Mouse (Mus musculus): ENCODE results near the gene Rrn3. TPM values are rescaled to one million over a fixed set of nuclear protein-coding genes. Genes with fewer than 3 reads are reported as not detected.
A peak's percentile ranks its signal among the peaks of the same experiment; 100 is the strongest.

The Rrn3 gene
- total and polyA plus RNA-seq, 3 experiments: 83.5 to 136 (median 93.8) TPM

GRCm38 (mm10) chr16:13830444-13830843, 49.9 kb downstream of the Rrn3 start:
- no peaks in the 10 kb centered on the region for H3K79me2 ChIP-seq (replicated peaks; ENCODE audit: control insufficient read depth, extremely low read depth, insufficient read depth, poor library complexity, severe bottlenecking)
- peaks cover 63 to 93% of the 10 kb centered on the region in 2 experiments for H3K36me3 ChIP-seq (replicated peaks in 1 of 2; ENCODE audit: control insufficient read depth in 1 of 2, insufficient read depth in 1 of 2, low read length in 1 of 2)
- dilution Hi-C loops (cut with MboI; ENCODE audit: extremely low pct_ligation_motif_present, extremely low pct_unique_long_range_greater_than_20kb, low sequenced_read_pairs): no loop called here
- H3K9ac ChIP-seq (ENCODE audit: insufficient read depth, low read depth): no peak overlapping the region
- no peak overlapping the region for H3K4me2 ChIP-seq (ENCODE audit: insufficient read depth, low read depth, poor library complexity, severe bottlenecking)
- no peak overlapping the region for H3K27ac ChIP-seq (ENCODE audit: insufficient read depth, low read depth)
- TF ChIP-seq JUN (IDR thresholded peaks at IDR 0.05; ENCODE audit: insufficient read depth, low read depth, low read length): no peak
- TF ChIP-seq POLR2AphosphoS2 (IDR thresholded peaks at IDR 0.05; ENCODE audit: low read depth, low read length): 0 out of 2 replicates have a peak, but pooled peaks have one; percentile 6
- no peak for TF ChIP-seq MAFK (IDR thresholded peaks at IDR 0.05; ENCODE audit: insufficient replicate concordance, low read length)
- 0 out of 2 replicates have a peak, but pooled peaks have one; percentile 20 for TF ChIP-seq POLR2A (IDR thresholded peaks at IDR 0.05; ENCODE audit: low read depth, low read length)
- TF ChIP-seq SMC3 (IDR thresholded peaks at IDR 0.05; ENCODE audit: low read depth, low read length): peak; percentile 19; the same call in 1 of the 2 replicates
- TF ChIP-seq CTCF (conservative IDR thresholded peaks at IDR 0.05 in 1 of 2, IDR thresholded peaks at IDR 0.05 in 1 of 2; ENCODE audit: low read depth in 2 of 2, low read length in 2 of 2): peak in 1 of 2 experiments; percentile 41; a peak in 2 of 4 replicates
- DNase-seq (ENCODE audit: extremely low read depth): no peak
- peaks cover 0 to 9% of the 10 kb centered on the region in 2 experiments; a peak in 2 of 4 replicates for H3K4me1 ChIP-seq (ENCODE audit: control insufficient read depth in 1 of 2, insufficient read depth in 2 of 2)
- H3K9me3 ChIP-seq (replicated peaks; ENCODE audit: low read length): no peaks in the 10 kb centered on the region
- no peaks in the 10 kb centered on the region for H3K27me3 ChIP-seq (replicated peaks)
- H3K4me3 ChIP-seq (replicated peaks in 1 of 3; ENCODE audit: low read depth in 2 of 3, low read length in 2 of 3, poor library complexity in 1 of 3): no peak overlapping the region
- in situ Hi-C loops (cut with MboI; ENCODE audit: low pct_ligation_motif_present, low pct_unique_long_range_greater_than_20kb, low sequenced_read_pairs): no loop called here

GRCm38 (mm10) chr16:13831606-13832005, 51.1 kb downstream of the Rrn3 start:
- Histone ChIP-seq H3K4me3 (replicated peaks in 1 of 3; ENCODE audit: low read depth in 2 of 3, low read length in 2 of 3, poor library complexity in 1 of 3) (no peak overlapping the region), H3K4me2 (ENCODE audit: insufficient read depth, low read depth, poor library complexity, severe bottlenecking) (no peak overlapping the region), H3K9me3 (replicated peaks; ENCODE audit: low read length) (no peaks in the 10 kb centered on the region), H3K27ac (ENCODE audit: insufficient read depth, low read depth) (no peak overlapping the region), H3K36me3 (replicated peaks in 1 of 2; ENCODE audit: control insufficient read depth in 1 of 2, insufficient read depth in 1 of 2, low read length in 1 of 2) (peaks cover 70 to 93% of the 10 kb centered on the region in 2 experiments), H3K9ac (ENCODE audit: insufficient read depth, low read depth) (no peak overlapping the region), H3K79me2 (replicated peaks; ENCODE audit: control insufficient read depth, extremely low read depth, insufficient read depth, poor library complexity, severe bottlenecking) (no peaks in the 10 kb centered on the region), H3K4me1 (ENCODE audit: control insufficient read depth in 1 of 2, insufficient read depth in 2 of 2) (peaks cover 0 to 9% of the 10 kb centered on the region in 2 experiments; a peak in 1 of 4 replicates), H3K27me3 (replicated peaks) (no peaks in the 10 kb centered on the region)
- in situ Hi-C loops (cut with MboI; ENCODE audit: low pct_ligation_motif_present, low pct_unique_long_range_greater_than_20kb, low sequenced_read_pairs) (no loop called here), dilution Hi-C loops (cut with MboI; ENCODE audit: extremely low pct_ligation_motif_present, extremely low pct_unique_long_range_greater_than_20kb, low sequenced_read_pairs) (no loop called here)
- DNase-seq (ENCODE audit: extremely low read depth): no peak
- TF ChIP-seq SMC3 (IDR thresholded peaks at IDR 0.05; ENCODE audit: low read depth, low read length): no peak
- no peak for TF ChIP-seq IRF4 (IDR thresholded peaks at IDR 0.05; ENCODE audit: low read depth, low read length)
- 0 out of 2 replicates have a peak, but pooled peaks have one; percentile 35 for TF ChIP-seq ZMIZ1 (IDR thresholded peaks at IDR 0.05; ENCODE audit: low read depth, low read length)
- no peak for TF ChIP-seq KAT2A (IDR thresholded peaks at IDR 0.05; ENCODE audit: insufficient replicate concordance, low read length)

DNA sequence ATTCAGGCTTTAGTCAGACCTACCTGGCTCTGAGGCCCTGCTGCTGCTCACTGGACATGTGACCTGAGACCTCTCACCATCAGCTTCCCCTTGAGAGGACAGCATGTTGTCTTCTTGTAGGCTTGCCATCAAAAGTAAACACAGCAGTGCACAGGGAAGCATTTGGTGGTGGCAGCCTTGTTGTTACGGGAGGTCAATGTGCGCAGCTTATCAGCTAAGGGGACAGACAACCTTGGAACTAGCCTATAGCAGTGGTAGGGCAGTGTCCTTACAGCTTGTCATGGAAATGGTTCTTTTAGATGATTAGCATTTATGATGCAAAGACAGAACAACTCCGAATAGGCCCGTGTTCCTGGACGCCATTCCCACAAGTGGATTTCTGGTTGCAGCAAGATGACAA, 53.9 kb downstream of the Rrn3 start:
- Histone ChIP-seq H3K4me3 (replicated peaks in 1 of 3; ENCODE audit: low read depth in 2 of 3, low read length in 2 of 3, poor library complexity in 1 of 3) (no peak overlapping the region), H3K79me2 (replicated peaks; ENCODE audit: control insufficient read depth, extremely low read depth, insufficient read depth, poor library complexity, severe bottlenecking) (no peaks in the 10 kb centered on the region), H3K27ac (ENCODE audit: insufficient read depth, low read depth) (no peak overlapping the region), H3K4me2 (ENCODE audit: insufficient read depth, low read depth, poor library complexity, severe bottlenecking) (no peak overlapping the region), H3K9ac (ENCODE audit: insufficient read depth, low read depth) (no peak overlapping the region), H3K4me1 (ENCODE audit: control insufficient read depth in 1 of 2, insufficient read depth in 2 of 2) (peaks cover 0 to 9% of the 10 kb centered on the region in 2 experiments; a peak in 1 of 4 replicates), H3K9me3 (replicated peaks; ENCODE audit: low read length) (no peaks in the 10 kb centered on the region), H3K36me3 (replicated peaks in 1 of 2; ENCODE audit: control insufficient read depth in 1 of 2, insufficient read depth in 1 of 2, low read length in 1 of 2) (peaks cover 80 to 96% of the 10 kb centered on the region in 2 experiments), H3K27me3 (replicated peaks) (no peaks in the 10 kb centered on the region)
- TF ChIP-seq USF1 (IDR thresholded peaks at IDR 0.05; ENCODE audit: low read depth, low read length) (no peak), CTCF (conservative IDR thresholded peaks at IDR 0.05 in 1 of 2, IDR thresholded peaks at IDR 0.05 in 1 of 2; ENCODE audit: low read depth in 2 of 2, low read length in 2 of 2) (no peak), GABPA (IDR thresholded peaks at IDR 0.05; ENCODE audit: insufficient replicate concordance, low read depth, low read length) (no peak), POLR2AphosphoS2 (IDR thresholded peaks at IDR 0.05; ENCODE audit: low read depth, low read length) (no peak), MXI1 (IDR thresholded peaks at IDR 0.05; ENCODE audit: low read depth, low read length) (no peak), JUN (IDR thresholded peaks at IDR 0.05; ENCODE audit: insufficient read depth, low read depth, low read length) (no peak), KAT2A (IDR thresholded peaks at IDR 0.05; ENCODE audit: insufficient replicate concordance, low read length) (no peak), RAD21 (IDR thresholded peaks at IDR 0.05; ENCODE audit: low read depth, low read length) (no peak), EP300 (IDR thresholded peaks at IDR 0.05; ENCODE audit: low read length) (no peak), NRF1 (IDR thresholded peaks at IDR 0.05; ENCODE audit: low read depth, low read length) (no peak), ZMIZ1 (IDR thresholded peaks at IDR 0.05; ENCODE audit: low read depth, low read length) (no peak), CHD1 (IDR thresholded peaks at IDR 0.05; ENCODE audit: low read depth, low read length) (no peak), NELFE (IDR thresholded peaks at IDR 0.05; ENCODE audit: low read depth, low read length) (no peak), MAX (IDR thresholded peaks at IDR 0.05; ENCODE audit: low read length) (no peak), TCF12 (IDR thresholded peaks at IDR 0.05; ENCODE audit: low read depth, low read length) (no peak), HCFC1 (IDR thresholded peaks at IDR 0.05; ENCODE audit: low read depth, low read length) (no peak), ELF1 (IDR thresholded peaks at IDR 0.05; ENCODE audit: low read depth, low read length) (no peak)
- DNase-seq (ENCODE audit: extremely low read depth): no peak
- dilution Hi-C loops (cut with MboI; ENCODE audit: extremely low pct_ligation_motif_present, extremely low pct_unique_long_range_greater_than_20kb, low sequenced_read_pairs): no loop called here
- in situ Hi-C loops (cut with MboI; ENCODE audit: low pct_ligation_motif_present, low pct_unique_long_range_greater_than_20kb, low sequenced_read_pairs): no loop called here
